In genomic region chr1:172520576-172521440, GRCm38 (mm10) we compare ENCODE assay signal across 8 mouse cellular contexts. TPM values are rescaled to one million over a fixed set of nuclear protein-coding genes. Genes with fewer than 3 reads are reported as not detected.
A peak's percentile ranks its signal among the peaks of the same experiment; 100 is the strongest.
DNase-seq lines count a peak whose midpoint lies in the region; ATAC-seq and TF ChIP-seq lines count a peak whose summit lies in the region.

TSS of gene Cfap45 (plus strand) at chr1:172520801.

- ATAC-seq in forebrain, embryonic 14.5 days: peak; percentile 94
- peak; percentile 56 for ATAC-seq in liver, embryonic 14.5 days (ENCODE audit: insufficient read depth)
- ATAC-seq in stomach, postnatal 0 days (ENCODE audit: low FRiP score, low TSS enrichment): peak; percentile 84

- peak within 1 kb of the TSS; percentile 24 for H3K4me3 ChIP-seq in forebrain, embryonic 14.5 days (ENCODE audit: low read depth, low read length)
- H3K4me3 ChIP-seq in liver, embryonic 14.5 days (ENCODE audit: insufficient read depth in 1 of 2, low read depth in 2 of 2, low read length in 2 of 2): peak within 1 kb of the TSS; percentile 16 to 34; a peak in 3 of 4 replicates
- peak within 1 kb of the TSS; percentile 32 for H3K4me3 ChIP-seq in stomach, postnatal 0 days (ENCODE audit: low read depth, low read length)

- WGBS in forebrain, embryonic 14.5 days: 5% methylated on average over 28 of the region's 28 CpGs
- WGBS in liver, embryonic 14.5 days (ENCODE audit: insufficient replicate concordance): 5% methylated on average over 28 of the region's 28 CpGs
- 5% methylated on average over 28 of the region's 28 CpGs for WGBS in stomach, postnatal 0 days

- TF ChIP-seq EP300 in liver, embryonic 14.5 days (IDR thresholded peaks at IDR 0.05; ENCODE audit: low read depth): no peak
- TF ChIP-seq EP300 in stomach, postnatal 0 days (optimal IDR thresholded peaks at IDR 0.05): no peak

- peaks cover 7% of the 10 kb centered on the region; the same call in 1 of the 2 replicates for H3K4me1 ChIP-seq in forebrain, embryonic 14.5 days (ENCODE audit: control insufficient read depth, insufficient read depth, low read length)
- H3K4me1 ChIP-seq in liver, embryonic 14.5 days (replicated peaks; ENCODE audit: control insufficient read depth in 2 of 2, insufficient read depth in 2 of 2, low read length in 1 of 2): peaks cover 0 to 4% of the 10 kb centered on the region in 2 experiments; a peak in 1 of 4 replicates
- H3K4me1 ChIP-seq in stomach, postnatal 0 days (replicated peaks; ENCODE audit: control insufficient read depth, insufficient read depth): no peaks in the 10 kb centered on the region

- H3K27me3 ChIP-seq in forebrain, embryonic 14.5 days (replicated peaks; ENCODE audit: control insufficient read depth, insufficient read depth, low read length): no peaks in the 10 kb centered on the region
- H3K27me3 ChIP-seq in liver, embryonic 14.5 days (ENCODE audit: control insufficient read depth, insufficient read depth, low read length): no peaks in the 10 kb centered on the region
- H3K27me3 ChIP-seq in stomach, postnatal 0 days (ENCODE audit: control insufficient read depth, insufficient read depth, low read length): no peaks in the 10 kb centered on the region

- no peaks in the 10 kb centered on the region for H3K36me3 ChIP-seq in forebrain, embryonic 14.5 days (ENCODE audit: control insufficient read depth, insufficient read depth, low read length)
- H3K36me3 ChIP-seq in liver, embryonic 14.5 days (replicated peaks; ENCODE audit: control insufficient read depth, insufficient read depth, low read depth): no peaks in the 10 kb centered on the region
- no peaks in the 10 kb centered on the region for H3K36me3 ChIP-seq in stomach, postnatal 0 days (ENCODE audit: control insufficient read depth, insufficient read depth, low read length)

- DNase-seq in ovary, adult 18-20 months (ENCODE audit: low spot score): peak; percentile 85
- DNase-seq in ovary, postnatal 14 days (ENCODE audit: low spot score): no peak
- peak; percentile 97 for DNase-seq in forebrain, embryonic 14.5 days (ENCODE audit: low spot score)
- peak; percentile 83 to 87 for DNase-seq in heart, postnatal 10 days
- DNase-seq in kidney, postnatal 25 days: peak; percentile 93 to 96
- peak in 2 of 3 experiments; percentile 38 to 66 for DNase-seq in liver, embryonic 14.5 days (ENCODE audit: low read depth in 3 of 3, low spot score in 3 of 3)
- DNase-seq in natural killer cell, adult 2 months (ENCODE audit: low spot score in 2 of 2): peak; percentile 69 to 74
- peak; percentile 94 for DNase-seq in stomach, postnatal 0 days (ENCODE audit: low spot score)

- intact Hi-C loops in heart, postnatal 10 days (cut with DNase I): no loop called here

- H3K9me3 ChIP-seq in forebrain, embryonic 14.5 days (replicated peaks; ENCODE audit: control insufficient read depth, low read length): no peaks in the 10 kb centered on the region
- H3K9me3 ChIP-seq in liver, embryonic 14.5 days (ENCODE audit: control insufficient read depth, low read length): no peaks in the 10 kb centered on the region
- no peaks in the 10 kb centered on the region for H3K9me3 ChIP-seq in stomach, postnatal 0 days (ENCODE audit: control insufficient read depth, low read length)

- H3K9ac ChIP-seq in forebrain, embryonic 14.5 days (ENCODE audit: low read length): peak within 1 kb of the TSS; percentile 5; the same call in 1 of the 2 replicates
- H3K9ac ChIP-seq in liver, embryonic 14.5 days (replicated peaks): no peak within 1 kb of the TSS
- 0 out of 2 replicates have a peak within 1 kb of the TSS, but pooled peaks have one; percentile 9 for H3K9ac ChIP-seq in stomach, postnatal 0 days (ENCODE audit: low read length)

- H3K27ac ChIP-seq in forebrain, embryonic 14.5 days (ENCODE audit: low read depth, low read length): no peak within 1 kb of the TSS; the same call in 1 of the 2 replicates
- H3K27ac ChIP-seq in liver, embryonic 14.5 days: no peak within 1 kb of the TSS
- peak within 1 kb of the TSS; percentile 20; the same call in 1 of the 2 replicates for H3K27ac ChIP-seq in stomach, postnatal 0 days (replicated peaks)

- TF ChIP-seq CTCF in liver, embryonic 14.5 days (IDR thresholded peaks at IDR 0.05; ENCODE audit: low read depth): no peak
- no peak for TF ChIP-seq CTCF in stomach, postnatal 0 days (IDR thresholded peaks at IDR 0.05; ENCODE audit: low read depth)

- peak within 1 kb of the TSS; percentile 64 for H3K4me2 ChIP-seq in forebrain, embryonic 14.5 days (ENCODE audit: low read length)
- peak within 1 kb of the TSS; percentile 42 for H3K4me2 ChIP-seq in liver, embryonic 14.5 days (ENCODE audit: low read depth)
- H3K4me2 ChIP-seq in stomach, postnatal 0 days (replicated peaks; ENCODE audit: low read depth): peak within 1 kb of the TSS; percentile 52

RNA-seq across cellular contexts. Expression of gene Cfap45, which starts in this region (rescaled TPM):
- 2.4 and 3.3 TPM in 2 replicates for polyA plus RNA-seq in forebrain, embryonic 14.5 days (2014; fragmentation: Nextera tagmentation; extraction: Ambion mirVana)
- 1 to 10 TPM; 1.8 to 2.8 TPM for total RNA-seq in heart, postnatal 10 days (2021)
- polyA plus RNA-seq in liver, embryonic 14.5 days (2012; rRNA removed): 0.15 and 0.28 TPM in 2 replicates
- polyA plus RNA-seq in liver, embryonic 14.5 days (2014; fragmentation: Nextera tagmentation; extraction: Ambion mirVana): 0.22 and 0.29 TPM in 2 replicates
- 4.6 and 5.4 TPM in 2 replicates for polyA plus RNA-seq in stomach, postnatal 0 days (2015; fragmentation: Nextera tagmentation; extraction: Ambion mirVana)

Comparison
In these comparisons a context has a peak if more than half of its experiments do, and no peak if none do; other contexts are left out.
1. Peak in DNase-seq, ATAC-seq, H3K4me3 ChIP-seq and H3K4me2 ChIP-seq in liver, embryonic 14.5 days; RNA of the gene not detected or under 1 TPM.